Mouse (Mus musculus) myocyte (in vitro differentiated cells): Measurements from ENCODE around the gene Paqr7. TPM values are rescaled to one million over a fixed set of nuclear protein-coding genes. Genes with fewer than 3 reads are reported as not detected.

Source experiments
- H3K27me3 ChIP-seq: one replicate; pipeline ENCODE4 v1.6.1; 2011; ENCODE audit not compliant: control insufficient read depth, insufficient read depth, insufficient read length
- H3K36me3 ChIP-seq: one replicate; pipeline ENCODE4 v1.6.1; 2011; ENCODE audit not compliant: control insufficient read depth, insufficient read depth
- H3K4me2 ChIP-seq: one replicate; pipeline ENCODE4 v1.6.1; 2011; ENCODE audit warnings: low read depth, control low read depth
- H3K4me3 ChIP-seq: one replicate; pipeline ENCODE4 v1.5.1; 2011; ENCODE audit warnings: mild to moderate bottlenecking, control low read depth, moderate library complexity
- H3K79me2 ChIP-seq: one replicate; pipeline ENCODE4 v1.6.1; 2011; ENCODE audit not compliant: control insufficient read depth, insufficient read depth
- H3ac ChIP-seq: one replicate; pipeline ENCODE4 v1.6.1; 2011; ENCODE audit not compliant: control insufficient read depth, insufficient read length
- CEBPB ChIP-seq: IDR thresholded peaks from 2 replicates; pipeline ENCODE4 v1.6.1; 2011; ENCODE audit warnings: mild to moderate bottlenecking, moderate library complexity; ENCODE audit not compliant: poor library complexity, insufficient read depth, severe bottlenecking
- E2F4 ChIP-seq: IDR thresholded peaks from one replicate; pipeline ENCODE4 v1.6.1; 2011; ENCODE audit warnings: mild to moderate bottlenecking, control low read depth, moderate library complexity; ENCODE audit not compliant: insufficient read depth
- MAX ChIP-seq: IDR thresholded peaks from one replicate; pipeline ENCODE4 v1.6.1; 2011; ENCODE audit warnings: low read depth, mild to moderate bottlenecking, control low read depth
- MYOD1 ChIP-seq, 3 experiments: IDR thresholded peaks; one replicate each; pipeline ENCODE4 v1.6.1; 2011; ENCODE audit warnings: control low read depth in 2 of 3, low read depth in 2 of 3, mild to moderate bottlenecking in 2 of 3, moderate library complexity in 1 of 3; ENCODE audit not compliant: insufficient read length in 2 of 3, control insufficient read depth in 1 of 3
- MYOG ChIP-seq, 3 experiments: IDR thresholded peaks; one replicate each; pipeline ENCODE4 v1.6.1; 2011; ENCODE audit warnings: control low read depth in 2 of 3, low read depth in 2 of 3, mild to moderate bottlenecking in 2 of 3; ENCODE audit not compliant: insufficient read length in 2 of 3, control insufficient read depth in 1 of 3, insufficient read depth in 1 of 3
- POLR2A ChIP-seq: IDR thresholded peaks from one replicate; pipeline ENCODE4 v1.6.1; 2011; ENCODE audit warnings: low read depth, mild to moderate bottlenecking, control low read depth, moderate library complexity; ENCODE audit not compliant: insufficient read length
- POLR2AphosphoS2 ChIP-seq: IDR thresholded peaks from one replicate; pipeline ENCODE4 v1.6.1; 2011; ENCODE audit warnings: low read depth, control low read depth; ENCODE audit not compliant: insufficient read length
- REST ChIP-seq: IDR thresholded peaks from one replicate; pipeline ENCODE4 v1.6.1; 2011; ENCODE audit warnings: mild to moderate bottlenecking, control low read depth, moderate library complexity; ENCODE audit not compliant: insufficient read depth, insufficient read length
- SRF ChIP-seq: IDR thresholded peaks from one replicate; pipeline ENCODE4 v1.6.1; 2011; ENCODE audit warnings: low read depth; ENCODE audit not compliant: control insufficient read depth, insufficient read length
- TCF12 ChIP-seq: IDR thresholded peaks from one replicate; pipeline ENCODE4 v1.6.1; 2011; ENCODE audit warnings: mild to moderate bottlenecking, control low read depth; ENCODE audit not compliant: poor library complexity, insufficient read depth, severe bottlenecking
- TCF3 ChIP-seq: IDR thresholded peaks from one replicate; pipeline ENCODE4 v1.6.1; 2011; ENCODE audit warnings: low read depth, control low read depth; ENCODE audit not compliant: insufficient read length
- USF1 ChIP-seq: IDR thresholded peaks from one replicate; pipeline ENCODE4 v1.6.1; 2011; ENCODE audit warnings: low read depth, mild to moderate bottlenecking, control low read depth, moderate library complexity
- polyA plus RNA-seq: library from polyadenylated mRNA; unstranded; fragments of >200 nt; fragmentation: generic; extraction: Trizol; gene quantifications from one replicate; pipeline ENCODE4 v1.2.1, GENCODE M21; 2012; ENCODE audit warnings: missing spikeins

Gene Paqr7
- polyA plus RNA-seq, 1 experiment = 9.5 TPM

DNA sequence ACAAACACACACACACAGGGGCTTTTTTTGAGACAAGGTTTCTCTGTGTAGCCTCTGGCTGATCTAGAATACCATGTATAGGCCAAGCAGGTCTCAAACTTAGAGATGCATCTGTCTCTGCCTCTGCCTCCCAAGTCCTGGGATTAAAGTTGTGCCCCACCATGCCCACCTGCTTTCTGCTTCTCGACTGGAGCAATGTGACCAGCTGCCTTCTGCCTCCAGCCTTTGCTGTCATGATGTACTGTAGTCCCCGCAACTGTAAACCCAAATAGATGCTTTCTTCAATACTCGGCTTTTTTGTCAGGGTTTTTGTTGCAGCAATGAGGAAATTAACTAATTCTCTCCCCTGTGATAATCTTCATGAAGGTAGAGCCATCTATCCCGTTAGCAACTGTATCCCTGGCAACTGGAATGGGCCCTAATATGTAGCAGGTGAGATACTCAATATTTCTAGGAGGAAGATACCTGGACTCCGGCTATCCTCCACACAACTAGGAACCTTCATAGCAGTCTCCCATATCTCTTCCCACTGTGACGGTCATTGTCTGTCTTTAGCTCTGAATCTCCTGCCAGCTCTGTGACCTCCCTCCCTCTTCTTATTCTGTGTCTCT lies 13.3 kb upstream of the Paqr7 start:
- no peak for TF ChIP-seq CEBPB
- TF ChIP-seq MYOG (IDR thresholded peaks at IDR 0.05; ENCODE audit: control insufficient read depth in 1 of 3, insufficient read depth in 1 of 3, insufficient read length in 2 of 3, low read depth in 2 of 3) = no peak
- no peak for TF ChIP-seq MYOD1 (IDR thresholded peaks at IDR 0.05; ENCODE audit: control insufficient read depth in 1 of 3, insufficient read length in 2 of 3, low read depth in 2 of 3)
- no peak for TF ChIP-seq POLR2A
- TF ChIP-seq REST = no peak
- no peak for TF ChIP-seq TCF12
- no peak for TF ChIP-seq MAX
- TF ChIP-seq USF1 = no peak
- TF ChIP-seq POLR2AphosphoS2 = no peak
- TF ChIP-seq TCF3 = no peak
- TF ChIP-seq E2F4 = no peak
- no peak for TF ChIP-seq SRF
- Histone ChIP-seq H3K4me2 (peak overlapping the region; percentile 81), H3K27me3 (no peaks in the 10 kb centered on the region), H3K36me3 (no peaks in the 10 kb centered on the region), H3K4me3 (no peak overlapping the region), H3K79me2 (no peaks in the 10 kb centered on the region), H3ac (no peak overlapping the region)

DNA sequence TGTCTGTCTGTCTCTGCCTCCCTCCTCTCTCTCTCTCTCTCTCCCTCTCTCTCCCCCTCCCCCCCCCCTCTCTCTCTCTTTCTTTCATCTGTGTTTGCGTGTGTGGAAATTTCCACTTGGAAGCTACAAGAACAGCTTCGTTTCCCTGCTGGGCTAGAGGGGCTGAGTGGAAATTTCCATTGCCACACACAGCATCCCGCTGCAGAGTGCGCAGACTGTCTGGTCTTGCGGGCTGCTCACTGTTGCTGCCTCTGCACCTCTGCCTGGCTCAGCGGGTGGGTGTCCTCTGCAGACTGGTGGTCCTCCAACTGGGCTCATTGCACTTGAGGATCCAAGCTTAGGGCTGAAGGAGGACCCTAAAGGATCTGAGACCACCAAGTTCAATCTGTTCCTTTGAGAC lies 12.8 kb upstream of the Paqr7 start:
- Histone ChIP-seq H3ac (no peak overlapping the region), H3K79me2 (no peaks in the 10 kb centered on the region), H3K4me2 (no peak overlapping the region), H3K4me3 (no peak overlapping the region), H3K36me3 (no peaks in the 10 kb centered on the region), H3K27me3 (no peaks in the 10 kb centered on the region)
- no peak for TF ChIP-seq CEBPB
- TF ChIP-seq SRF = no peak
- no peak for TF ChIP-seq E2F4

DNA sequence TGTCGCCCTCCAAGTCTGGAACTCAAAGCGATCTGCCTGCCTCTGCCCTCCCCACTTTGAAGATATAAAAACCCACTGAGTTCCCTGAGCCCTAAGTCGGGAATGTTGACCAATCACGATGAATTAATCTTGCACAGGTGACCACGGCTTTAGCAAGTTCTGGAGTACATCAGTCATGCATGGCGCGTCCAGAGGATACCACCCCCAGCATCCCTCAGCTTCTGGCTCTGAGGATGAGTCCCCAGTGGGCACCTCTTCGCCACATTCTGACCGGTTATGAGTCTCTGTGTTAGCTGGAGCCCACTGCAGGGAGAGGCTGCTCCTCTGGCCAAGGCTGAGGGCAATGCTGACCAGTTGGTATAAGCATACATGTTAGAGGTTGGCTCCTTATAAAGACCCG lies 12.3 kb upstream of the Paqr7 start:
- Histone ChIP-seq H3K36me3 (no peaks in the 10 kb centered on the region), H3K27me3 (no peaks in the 10 kb centered on the region), H3ac (no peak overlapping the region), H3K79me2 (no peaks in the 10 kb centered on the region), H3K4me3 (no peak overlapping the region), H3K4me2 (no peak overlapping the region)
- TF ChIP-seq MYOG (IDR thresholded peaks at IDR 0.05; ENCODE audit: control insufficient read depth in 1 of 3, insufficient read depth in 1 of 3, insufficient read length in 2 of 3, low read depth in 2 of 3) (no peak), SRF (no peak)

DNA sequence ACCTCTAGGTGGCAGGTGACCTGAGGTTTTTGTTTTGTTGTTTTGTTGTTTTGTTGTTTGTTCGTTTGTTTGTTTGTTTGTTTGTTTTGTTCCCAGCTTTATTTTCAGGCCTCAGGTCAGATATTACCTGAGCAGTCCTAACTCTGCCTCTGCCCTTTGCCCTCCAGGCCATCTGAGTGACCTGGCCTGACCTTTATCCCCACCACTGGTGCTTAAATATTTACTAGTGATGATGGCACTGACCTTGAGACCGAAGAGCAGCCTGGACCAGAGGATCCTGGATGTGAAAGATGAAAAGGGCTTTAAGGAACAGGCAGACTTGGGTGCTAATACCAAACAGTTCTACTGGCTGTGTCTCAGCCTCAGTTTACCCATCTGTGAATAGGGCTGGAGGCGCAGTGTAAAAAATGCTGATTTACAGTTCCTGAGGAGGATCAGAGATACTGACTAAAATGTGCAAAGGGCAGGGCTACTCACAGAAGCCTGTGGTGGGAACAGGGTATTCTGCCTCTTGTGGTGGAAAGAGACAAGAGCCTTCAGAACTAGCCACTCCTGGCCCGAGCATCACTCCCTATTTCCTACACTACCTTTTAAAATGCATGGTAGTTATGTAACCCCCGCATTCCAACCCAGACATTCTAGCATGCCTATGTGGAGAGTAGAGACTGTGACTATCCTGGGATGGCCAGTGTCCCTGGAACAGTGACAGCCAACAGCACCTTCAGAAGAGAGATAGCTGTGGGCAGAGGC lies 11.2 kb upstream of the Paqr7 start:
- Histone ChIP-seq H3ac (no peak overlapping the region), H3K4me2 (no peak overlapping the region), H3K36me3 (no peaks in the 10 kb centered on the region), H3K27me3 (no peaks in the 10 kb centered on the region), H3K79me2 (no peaks in the 10 kb centered on the region), H3K4me3 (no peak overlapping the region)
- TF ChIP-seq POLR2AphosphoS2 (no peak), MAX (no peak), E2F4 (no peak), POLR2A (no peak), SRF (no peak), TCF3 (no peak), MYOD1 (IDR thresholded peaks at IDR 0.05; ENCODE audit: control insufficient read depth in 1 of 3, insufficient read length in 2 of 3, low read depth in 2 of 3) (no peak), MYOG (IDR thresholded peaks at IDR 0.05; ENCODE audit: control insufficient read depth in 1 of 3, insufficient read depth in 1 of 3, insufficient read length in 2 of 3, low read depth in 2 of 3) (no peak), CEBPB (no peak), USF1 (no peak), TCF12 (no peak), REST (no peak)

DNA sequence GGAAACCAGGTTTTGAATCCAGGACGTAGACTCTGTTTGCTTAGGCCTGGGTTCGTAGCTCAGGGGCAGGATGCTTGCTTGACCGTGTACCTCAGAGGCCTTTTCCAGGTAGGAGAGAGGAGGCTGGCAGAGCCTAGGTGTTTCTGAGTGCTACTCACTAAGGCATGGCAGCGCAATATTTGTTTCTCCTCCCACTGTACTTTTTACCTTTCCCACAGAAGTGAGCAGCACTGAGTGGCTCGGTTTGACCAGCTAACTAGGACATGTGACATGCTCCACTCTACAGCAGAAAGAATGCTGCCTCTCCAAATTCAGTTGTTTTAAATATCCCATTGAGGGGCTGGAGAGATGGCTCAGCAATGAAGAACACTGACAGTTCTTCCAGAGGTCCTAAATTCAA lies 8.3 kb upstream of the Paqr7 start:
- Histone ChIP-seq H3K4me2 (no peak overlapping the region), H3K79me2 (no peaks in the 10 kb centered on the region), H3ac (no peak overlapping the region), H3K27me3 (no peaks in the 10 kb centered on the region), H3K4me3 (no peak overlapping the region), H3K36me3 (no peaks in the 10 kb centered on the region)
- TF ChIP-seq POLR2AphosphoS2 (no peak), MAX (no peak), CEBPB (no peak), SRF (no peak), E2F4 (no peak), TCF3 (no peak), MYOG (IDR thresholded peaks at IDR 0.05; ENCODE audit: control insufficient read depth in 1 of 3, insufficient read depth in 1 of 3, insufficient read length in 2 of 3, low read depth in 2 of 3) (no peak), USF1 (no peak), POLR2A (no peak), REST (no peak), TCF12 (no peak), MYOD1 (IDR thresholded peaks at IDR 0.05; ENCODE audit: control insufficient read depth in 1 of 3, insufficient read length in 2 of 3, low read depth in 2 of 3) (no peak)
